Mouse (Mus musculus) forebrain, embryonic 14.5 days (tissue): ENCODE measurements around the gene Golga5. TPM values are rescaled to one million over a fixed set of nuclear protein-coding genes. Genes with fewer than 3 reads are reported as not detected.

Source experiments
- ATAC-seq: fragments of 200-750 bp; cut with Nextera tagmentation; 2 replicates; pipeline ENCODE4 v1.8.0; 2017; ENCODE audit warnings: mild to moderate bottlenecking, moderate library complexity
- DNase-seq: peaks from one replicate; pipeline ENCODE4 v3.0.0-alpha.2; 2015; ENCODE audit warnings: low spot score
- H3K27ac ChIP-seq: fragments of 300-500 bp; sonication (generic); 2 replicates; pipeline ENCODE4 v1.5.1; 2014; ENCODE audit warnings: low read depth, mild to moderate bottlenecking, control low read depth, low read length, moderate library complexity
- H3K27me3 ChIP-seq: fragments of 300-500 bp; sonication (generic); replicated peaks from 2 replicates; pipeline ENCODE4 v1.6.1; 2014; ENCODE audit warnings: low read length, control low read depth, mixed read lengths; ENCODE audit not compliant: control insufficient read depth, insufficient read depth
- H3K36me3 ChIP-seq: fragments of 300-500 bp; sonication (generic); 2 replicates; pipeline ENCODE4 v1.6.1; 2014; ENCODE audit warnings: low read length, control low read depth; ENCODE audit not compliant: control insufficient read depth, insufficient read depth
- H3K4me1 ChIP-seq: fragments of 300-500 bp; sonication (generic); 2 replicates; pipeline ENCODE4 v1.6.1; 2014; ENCODE audit warnings: antibody characterized with exemption, low read length, control low read depth; ENCODE audit not compliant: control insufficient read depth, insufficient read depth
- H3K4me2 ChIP-seq: fragments of 300-500 bp; sonication (generic); 2 replicates; pipeline ENCODE4 v1.6.1; 2014; ENCODE audit warnings: mild to moderate bottlenecking, control low read depth, low read length
- H3K4me3 ChIP-seq: fragments of 300-500 bp; sonication (generic); 2 replicates; pipeline ENCODE4 v1.5.1; 2014; ENCODE audit warnings: low read depth, low read length, control low read depth
- H3K9ac ChIP-seq: fragments of 300-500 bp; sonication (generic); 2 replicates; pipeline ENCODE4 v1.6.1; 2014; ENCODE audit warnings: mild to moderate bottlenecking, low read length, control low read depth, moderate library complexity
- H3K9me3 ChIP-seq: fragments of 300-500 bp; sonication (generic); replicated peaks from 2 replicates; pipeline ENCODE4 v1.6.1; 2016; ENCODE audit warnings: low read length, control low read depth, mixed read lengths; ENCODE audit not compliant: control insufficient read depth
- WGBS: fragments of 180-500 bp; shearing (Covaris S2); extraction: QIAGEN DNeasy Blood & Tissue Kit; methylation state at CpG from one replicate; pipeline ENCODE4 v1.1.7; 2014; 5-methylcytosine and 5-hydroxymethylcytosine counted together
- polyA plus RNA-seq: library from polyadenylated mRNA; unstranded; fragments of >200 nt; fragmentation: Nextera tagmentation; extraction: Ambion mirVana; gene quantifications from 2 replicates; pipeline ENCODE4 v1.2.1, GENCODE M21; 2014

The Golga5 gene
- polyA plus RNA-seq, 1 experiment from 2014 or later, result 34.2 TPM

GRCm38 (mm10) chr12:102440551-102440950 is 28.4 kb upstream of the Golga5 start:
- no peaks in the 10 kb centered on the region for H3K27me3 ChIP-seq
- DNase-seq, result no peak
- H3K4me3 ChIP-seq, result no peak overlapping the region
- no peaks in the 10 kb centered on the region for H3K36me3 ChIP-seq
- ATAC-seq, result no peak
- 84% methylated on average over 7 of the region's 7 CpGs for WGBS
- no peak overlapping the region for H3K9ac ChIP-seq
- peaks cover 7% of the 10 kb centered on the region; the same call in 1 of the 2 replicates for H3K4me1 ChIP-seq
- no peaks in the 10 kb centered on the region for H3K9me3 ChIP-seq
- H3K4me2 ChIP-seq, result no peak overlapping the region
- H3K27ac ChIP-seq, result no peak overlapping the region

GRCm38 (mm10) chr12:102441141-102441540 is 27.8 kb upstream of the Golga5 start:
- ATAC-seq (no peak), DNase-seq (no peak)
- Histone ChIP-seq H3K4me2 (no peak overlapping the region), H3K9me3 (no peaks in the 10 kb centered on the region), H3K36me3 (no peaks in the 10 kb centered on the region), H3K4me1 (peaks cover 7% of the 10 kb centered on the region; the same call in 1 of the 2 replicates), H3K27me3 (no peaks in the 10 kb centered on the region), H3K27ac (no peak overlapping the region), H3K4me3 (no peak overlapping the region), H3K9ac (no peak overlapping the region)
- WGBS, result 93% methylated on average over 6 of the region's 6 CpGs

- H3K9ac ChIP-seq, result no peak overlapping the region
- no peak overlapping the region for H3K4me2 ChIP-seq
- no peaks in the 10 kb centered on the region for H3K36me3 ChIP-seq
- no peak overlapping the region for H3K4me3 ChIP-seq
- H3K27me3 ChIP-seq, result no peaks in the 10 kb centered on the region
- H3K27ac ChIP-seq, result no peak overlapping the region
- H3K9me3 ChIP-seq, result no peaks in the 10 kb centered on the region
- WGBS, result 89% methylated on average over 15 of the region's 15 CpGs
- DNase-seq (no peak), ATAC-seq (no peak)
- peaks cover 7% of the 10 kb centered on the region; the same call in 1 of the 2 replicates for H3K4me1 ChIP-seq
Observed at GRCm38 (mm10) chr12:102442639-102443038, 26.3 kb upstream of the Golga5 start.

- Histone ChIP-seq H3K27me3 (no peaks in the 10 kb centered on the region), H3K4me2 (no peak overlapping the region), H3K36me3 (no peaks in the 10 kb centered on the region), H3K9me3 (no peaks in the 10 kb centered on the region), H3K4me1 (peaks cover 2% of the 10 kb centered on the region; the same call in 1 of the 2 replicates), H3K9ac (no peak overlapping the region), H3K27ac (no peak overlapping the region), H3K4me3 (no peak overlapping the region)
- 91% methylated on average over 5 of the region's 5 CpGs for WGBS
- ATAC-seq (no peak), DNase-seq (no peak)
Observed at GRCm38 (mm10) chr12:102443676-102444075, 25.3 kb upstream of the Golga5 start.

- Histone ChIP-seq H3K36me3 (no peaks in the 10 kb centered on the region), H3K9me3 (no peaks in the 10 kb centered on the region), H3K27me3 (no peaks in the 10 kb centered on the region), H3K4me3 (no peak overlapping the region), H3K4me1 (no peaks in the 10 kb centered on the region), H3K27ac (no peak overlapping the region), H3K9ac (no peak overlapping the region), H3K4me2 (no peak overlapping the region)
- ATAC-seq (no peak), DNase-seq (no peak)
- 82% methylated on average over 4 of the region's 4 CpGs for WGBS
Observed at GRCm38 (mm10) chr12:102445436-102445835, 23.5 kb upstream of the Golga5 start.

GRCm38 (mm10) chr12:102450437-102450836 is 18.5 kb upstream of the Golga5 start:
- Histone ChIP-seq H3K9me3 (no peaks in the 10 kb centered on the region), H3K4me3 (no peak overlapping the region), H3K4me1 (no peaks in the 10 kb centered on the region), H3K27me3 (no peaks in the 10 kb centered on the region), H3K9ac (no peak overlapping the region), H3K27ac (no peak overlapping the region), H3K36me3 (no peaks in the 10 kb centered on the region), H3K4me2 (no peak overlapping the region)
- ATAC-seq, result no peak
- 81% methylated on average over 10 of the region's 10 CpGs for WGBS
- no peak for DNase-seq

DNA sequence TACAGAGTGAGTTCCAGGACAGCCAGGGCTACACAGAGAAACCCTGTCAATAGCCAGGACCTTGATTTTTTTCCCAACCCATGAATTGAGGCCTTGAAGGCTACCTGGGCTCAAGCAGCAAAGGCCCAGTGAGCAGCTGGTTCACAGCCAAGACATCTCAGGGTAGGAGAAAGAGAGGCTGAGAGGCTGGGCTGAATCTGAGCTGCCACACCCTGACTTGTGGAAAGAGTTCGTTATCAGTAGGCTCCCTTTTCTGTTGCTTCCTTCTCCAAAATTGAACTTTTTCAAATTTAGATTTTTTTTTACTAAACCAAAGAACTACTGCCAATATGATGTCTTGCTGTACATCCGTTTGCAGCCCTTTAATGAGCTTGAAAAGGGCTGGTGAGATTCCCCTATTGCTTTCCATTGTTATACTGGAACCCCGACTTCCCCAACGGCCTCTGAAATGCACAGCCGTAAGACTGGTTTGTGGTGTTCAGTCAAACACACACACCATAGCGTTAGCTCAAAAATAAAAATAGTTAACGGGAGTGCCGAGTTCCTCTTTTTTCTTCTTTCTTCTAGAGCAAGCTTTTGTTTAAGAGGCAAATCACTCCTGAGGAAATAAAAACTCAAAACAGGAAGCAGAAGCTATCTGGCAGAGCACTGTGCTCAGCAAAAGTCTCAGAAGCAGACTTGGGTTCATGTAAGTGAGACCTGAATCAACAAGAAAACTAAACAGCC is 17.6 kb upstream of the Golga5 start:
- ATAC-seq, result no peak
- DNase-seq, result no peak

GRCm38 (mm10) chr12:102453581-102453980 is 15.4 kb upstream of the Golga5 start:
- ATAC-seq, result no peak
- no peaks in the 10 kb centered on the region for H3K27me3 ChIP-seq
- 52% methylated on average over 6 of the region's 6 CpGs for WGBS
- no peak overlapping the region for H3K9ac ChIP-seq
- H3K27ac ChIP-seq, result no peak overlapping the region
- H3K4me3 ChIP-seq, result no peak overlapping the region
- no peaks in the 10 kb centered on the region for H3K4me1 ChIP-seq
- DNase-seq, result no peak
- H3K9me3 ChIP-seq, result no peaks in the 10 kb centered on the region
- H3K36me3 ChIP-seq, result no peaks in the 10 kb centered on the region
- H3K4me2 ChIP-seq, result no peak overlapping the region

More for the DNA sequence above, 17.6 kb upstream of the Golga5 start:
- no peaks in the 10 kb centered on the region for H3K4me1 ChIP-seq
- H3K9ac ChIP-seq, result no peak overlapping the region
- no peaks in the 10 kb centered on the region for H3K27me3 ChIP-seq
- no peaks in the 10 kb centered on the region for H3K9me3 ChIP-seq
- no peaks in the 10 kb centered on the region for H3K36me3 ChIP-seq
- H3K4me2 ChIP-seq, result no peak overlapping the region
- WGBS, result 68% methylated on average over 8 of the region's 8 CpGs
- no peak overlapping the region for H3K27ac ChIP-seq
- H3K4me3 ChIP-seq, result no peak overlapping the region

- H3K9ac ChIP-seq, result no peak overlapping the region
- H3K27ac ChIP-seq, result no peak overlapping the region
- no peaks in the 10 kb centered on the region for H3K4me1 ChIP-seq
- H3K36me3 ChIP-seq, result no peaks in the 10 kb centered on the region
- 83% methylated on average over 7 of the region's 7 CpGs for WGBS
- H3K9me3 ChIP-seq, result no peaks in the 10 kb centered on the region
- no peak overlapping the region for H3K4me3 ChIP-seq
- H3K4me2 ChIP-seq, result no peak overlapping the region
- DNase-seq (no peak), ATAC-seq (no peak)
- H3K27me3 ChIP-seq, result no peaks in the 10 kb centered on the region
Observed at GRCm38 (mm10) chr12:102456467-102457193, 12.3 kb upstream of the Golga5 start.
